In genomic region chr1:126560931-126561330, GRCm38 (mm10) we compare ENCODE assay signal across 20 mouse cellular contexts.
DNase-seq lines count a peak whose midpoint lies in the region; ATAC-seq lines count a peak whose summit lies in the region.
"Had no signal": no experiment of that assay in that cellular context is flagged by ENCODE, and none has a peak within 500 bp of the region (broad histone marks: within the 10 kb centered on the region; RNA-seq: fewer than 3 reads in every experiment).

No protein-coding gene starts in this region.

- no peak overlapping the region for H3K4me3 ChIP-seq in embryonic facial prominence, embryonic 10.5 days
- H3K4me3 ChIP-seq in limb, embryonic 13.5 days: no peak overlapping the region
- H3K4me3 ChIP-seq: erythroblast, embryonic 14.5 days; forebrain, embryonic 13.5 days; midbrain, embryonic 12.5 days had no signal

- H3K27me3 ChIP-seq in embryonic facial prominence, embryonic 10.5 days (replicated peaks; ENCODE audit: low read depth, poor library complexity, severe bottlenecking): no peaks in the 10 kb centered on the region
- no peaks in the 10 kb centered on the region for H3K27me3 ChIP-seq in limb, embryonic 13.5 days
- H3K27me3 ChIP-seq: forebrain, embryonic 13.5 days; midbrain, embryonic 12.5 days had no signal

- peak; percentile 37 for DNase-seq in embryo, embryonic 10.5 days (ENCODE audit: low spot score)
- DNase-seq in embryonic facial prominence, embryonic 10.5 days (ENCODE audit: low spot score): peak; percentile 34
- peak; percentile 26 for DNase-seq in fibroblast of lung, adult 2 months (ENCODE audit: low read depth)
- no peak for DNase-seq in natural killer cell, adult 2 months (ENCODE audit: low spot score in 2 of 2)
- DNase-seq in lung, postnatal 10 days: no peak
- no peak for DNase-seq in heart, adult 11 months
- DNase-seq: adrenal gland, postnatal 14 days; cerebellum, adult 2 months; cerebellum, postnatal 25 days; layer of hippocampus, postnatal 36 days; right cerebral cortex, postnatal 14 days; thymus, adult 2 months had no signal

- ATAC-seq in limb, embryonic 13.5 days (ENCODE audit: low FRiP score, low read depth): peak; percentile 82
- ATAC-seq: forebrain, embryonic 13.5 days; hindbrain, postnatal 0 days; intestine, postnatal 0 days had no signal

- H3K27ac ChIP-seq in embryonic facial prominence, embryonic 10.5 days (replicated peaks): no peak overlapping the region
- no peak overlapping the region for H3K27ac ChIP-seq in limb, embryonic 13.5 days
- H3K27ac ChIP-seq: forebrain, embryonic 13.5 days; hindbrain, postnatal 0 days; midbrain, embryonic 12.5 days; stomach, postnatal 0 days had no signal

- no peaks in the 10 kb centered on the region for H3K36me3 ChIP-seq in embryonic facial prominence, embryonic 10.5 days (replicated peaks)
- H3K36me3 ChIP-seq in limb, embryonic 13.5 days: no peaks in the 10 kb centered on the region
- H3K36me3 ChIP-seq: midbrain, embryonic 12.5 days had no signal

- H3K4me1 ChIP-seq in embryonic facial prominence, embryonic 10.5 days: peaks cover 7% of the 10 kb centered on the region; the same call in 1 of the 2 replicates
- peaks cover 7% of the 10 kb centered on the region; the same call in 1 of the 2 replicates for H3K4me1 ChIP-seq in limb, embryonic 13.5 days

- H3K4me2 ChIP-seq in limb, embryonic 13.5 days (replicated peaks): no peak overlapping the region
- H3K4me2 ChIP-seq: forebrain, embryonic 13.5 days; heart, embryonic 11.5 days; midbrain, embryonic 12.5 days had no signal

- no peaks in the 10 kb centered on the region for H3K9me3 ChIP-seq in embryonic facial prominence, embryonic 10.5 days
- no peaks in the 10 kb centered on the region for H3K9me3 ChIP-seq in limb, embryonic 13.5 days
- H3K9me3 ChIP-seq: forebrain, embryonic 13.5 days; midbrain, embryonic 12.5 days had no signal

- no peak overlapping the region for H3K9ac ChIP-seq in limb, embryonic 13.5 days
- H3K9ac ChIP-seq: forebrain, embryonic 13.5 days; midbrain, embryonic 12.5 days had no signal

- 60% methylated on average over 7 of the region's 7 CpGs for WGBS in embryonic facial prominence, embryonic 10.5 days
- WGBS in limb, embryonic 13.5 days: 26% methylated on average over 7 of the region's 7 CpGs

Comparison
In these comparisons a context has a peak if more than half of its experiments do, and no peak if none do; other contexts are left out.
1. DNase-seq: peak in embryo, embryonic 10.5 days (single experiment), embryonic facial prominence, embryonic 10.5 days (single experiment) and fibroblast of lung, adult 2 months (single experiment); none in natural killer cell, adult 2 months (0 of 2), lung, postnatal 10 days (single experiment) and heart, adult 11 months (single experiment).